Mouse (Mus musculus) intestine, embryonic 14.5 days (tissue): Measurements from ENCODE around the gene Kcnj5. TPM values are rescaled to one million over a fixed set of nuclear protein-coding genes. Genes with fewer than 3 reads are reported as not detected.

Experiments used
- ATAC-seq: fragments of 200-750 bp; cut with Nextera tagmentation; replicated peaks from 2 replicates; pipeline ENCODE4 v1.8.0; 2017; ENCODE audit warnings: low read depth, moderate number of reproducible peaks, moderate TSS enrichment, moderate library complexity; ENCODE audit not compliant: low FRiP score, low TSS enrichment
- DNase-seq: peaks from one replicate; pipeline ENCODE4 v3.0.0-alpha.2; 2018; ENCODE audit warnings: low spot score
- H3K27ac ChIP-seq: fragments of 300-500 bp; sonication (generic); 2 replicates; pipeline ENCODE4 v1.5.1; 2014; ENCODE audit warnings: low read depth, mild to moderate bottlenecking, control low read depth
- H3K27me3 ChIP-seq: fragments of 300-500 bp; sonication (generic); replicated peaks from 2 replicates; pipeline ENCODE4 v1.6.1; 2014; ENCODE audit warnings: low read length, control low read depth; ENCODE audit not compliant: control insufficient read depth, insufficient read depth
- H3K36me3 ChIP-seq: fragments of 300-500 bp; sonication (generic); 2 replicates; pipeline ENCODE4 v1.6.1; 2014; ENCODE audit warnings: low read length, control low read depth; ENCODE audit not compliant: control insufficient read depth, insufficient read depth
- H3K4me1 ChIP-seq: fragments of 300-500 bp; sonication (generic); replicated peaks from 2 replicates; pipeline ENCODE4 v1.6.1; 2014; ENCODE audit warnings: low read length, control low read depth, mixed read lengths; ENCODE audit not compliant: control insufficient read depth, insufficient read depth
- H3K4me2 ChIP-seq: fragments of 300-500 bp; sonication (generic); 2 replicates; pipeline ENCODE4 v1.6.1; 2014; ENCODE audit warnings: low read length
- H3K4me3 ChIP-seq: fragments of 300-500 bp; sonication (generic); 2 replicates; pipeline ENCODE4 v1.5.1; 2014; ENCODE audit warnings: low read depth, low read length, control low read depth, mixed read lengths
- H3K9ac ChIP-seq: fragments of 300-500 bp; sonication (generic); 2 replicates; pipeline ENCODE4 v1.6.1; 2014; ENCODE audit warnings: mild to moderate bottlenecking, low read length
- H3K9me3 ChIP-seq: fragments of 300-500 bp; sonication (generic); 2 replicates; pipeline ENCODE4 v1.6.1; 2016; ENCODE audit warnings: low read length, control low read depth; ENCODE audit not compliant: control insufficient read depth
- WGBS: fragments of 180-500 bp; shearing (Covaris S2); extraction: QIAGEN DNeasy Blood & Tissue Kit; methylation state at CpG from one replicate; pipeline ENCODE4 v1.1.7; 2014; 5-methylcytosine and 5-hydroxymethylcytosine counted together
- polyA plus RNA-seq: library from polyadenylated mRNA; unstranded; fragments of >200 nt; fragmentation: Nextera tagmentation; extraction: Ambion mirVana; gene quantifications from 2 replicates; pipeline ENCODE4 v1.2.1, GENCODE M21; 2014

Kcnj5 gene
- polyA plus RNA-seq, 1 experiment from 2014 or later = 0.07 TPM

GRCm38 (mm10) chr9:32311786-32312185 is 32.4 kb downstream of the Kcnj5 start:
- H3K4me2 ChIP-seq = peak overlapping the region; percentile 34
- H3K36me3 ChIP-seq = no peaks in the 10 kb centered on the region
- WGBS = 30% methylated on average over 14 of the region's 14 CpGs
- DNase-seq = peak; percentile 56
- no peaks in the 10 kb centered on the region for H3K9me3 ChIP-seq
- H3K27me3 ChIP-seq = no peaks in the 10 kb centered on the region
- no peak overlapping the region for H3K27ac ChIP-seq
- 0 out of 2 replicates have a peak, but pooled peaks have one; percentile 43 for ATAC-seq
- H3K9ac ChIP-seq = no peak overlapping the region
- H3K4me1 ChIP-seq = peaks cover 7% of the 10 kb centered on the region; the same call in 1 of the 2 replicates
- H3K4me3 ChIP-seq = no peak overlapping the region

- Histone ChIP-seq H3K9ac (no peak overlapping the region), H3K4me2 (no peak overlapping the region), H3K4me3 (no peak overlapping the region), H3K27me3 (no peaks in the 10 kb centered on the region), H3K9me3 (no peaks in the 10 kb centered on the region), H3K4me1 (no peaks in the 10 kb centered on the region), H3K36me3 (no peaks in the 10 kb centered on the region), H3K27ac (no peak overlapping the region)
- DNase-seq (no peak), ATAC-seq (no peak)
- WGBS = 67% methylated on average over 13 of the region's 13 CpGs
Observed at GRCm38 (mm10) chr9:32302501-32303150, 41.5 kb downstream of the Kcnj5 start.

DNA sequence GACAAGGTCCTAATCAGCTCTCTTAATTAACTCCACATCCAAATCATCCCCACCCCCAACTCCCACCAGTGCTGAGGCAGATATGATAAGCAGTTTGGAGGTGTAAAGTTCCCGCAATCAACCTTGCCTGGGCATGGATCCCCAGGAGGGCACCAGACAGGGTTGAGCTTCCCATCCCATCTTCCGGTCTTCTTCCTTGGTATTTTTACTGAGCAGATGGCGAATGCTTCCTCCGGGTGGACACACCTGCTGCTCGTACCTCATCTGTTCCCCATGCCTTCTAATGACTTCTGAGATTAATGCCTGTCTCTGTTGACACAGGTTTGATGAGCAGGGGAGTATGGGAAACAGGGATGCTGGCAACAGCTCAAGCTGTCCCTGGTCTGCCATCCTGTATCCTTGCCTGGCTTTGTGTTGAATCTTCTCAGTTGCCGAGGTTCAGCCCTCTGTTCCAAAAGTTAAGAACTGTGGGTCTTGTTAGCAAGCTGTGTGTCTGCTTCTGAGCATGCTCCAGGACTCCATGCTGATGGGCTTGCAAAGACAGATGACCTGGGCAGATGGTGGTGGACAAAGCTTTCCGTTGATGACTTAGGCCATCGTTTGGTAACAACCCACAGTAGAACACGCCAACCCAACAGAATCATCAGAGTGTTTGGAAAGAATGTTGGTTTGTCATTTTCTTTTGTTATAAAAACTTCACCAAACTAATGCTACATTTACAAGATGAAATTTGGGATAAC is 48.9 kb downstream of the Kcnj5 start:
- no peaks in the 10 kb centered on the region for H3K36me3 ChIP-seq
- no peak overlapping the region for H3K4me2 ChIP-seq
- 0 out of 2 replicates have a peak, but pooled peaks cover 5% of the 10 kb centered on the region for H3K4me1 ChIP-seq
- H3K9me3 ChIP-seq = no peaks in the 10 kb centered on the region
- no peak overlapping the region for H3K9ac ChIP-seq
- H3K4me3 ChIP-seq = no peak overlapping the region
- H3K27ac ChIP-seq = no peak overlapping the region
- no peaks in the 10 kb centered on the region for H3K27me3 ChIP-seq
- 87% methylated on average over 9 of the region's 9 CpGs for WGBS
- DNase-seq = no peak
- ATAC-seq = no peak

DNA sequence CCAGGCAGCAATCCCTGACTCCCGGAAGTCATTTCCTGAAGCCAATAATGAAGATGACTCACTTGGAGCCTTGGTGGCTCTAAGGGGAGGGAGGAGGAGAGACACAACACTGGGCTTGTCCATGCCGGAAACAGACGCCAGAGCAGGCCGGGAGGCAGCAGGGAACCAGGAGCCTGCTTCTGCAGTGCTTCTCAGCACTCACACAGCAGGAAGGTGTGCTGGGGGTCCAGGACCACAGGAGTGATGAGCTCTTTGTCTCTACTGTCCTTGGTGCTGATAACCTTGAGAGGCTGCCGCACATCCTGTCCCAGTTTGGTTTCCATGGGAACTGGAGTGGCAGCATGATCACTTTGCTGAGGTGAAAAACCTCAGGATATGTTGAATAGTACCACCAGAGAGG is 51.5 kb downstream of the Kcnj5 start:
- no peak overlapping the region for H3K4me3 ChIP-seq
- H3K27ac ChIP-seq = no peak overlapping the region
- peak; percentile 57 for ATAC-seq
- no peaks in the 10 kb centered on the region for H3K9me3 ChIP-seq
- H3K36me3 ChIP-seq = no peaks in the 10 kb centered on the region
- DNase-seq = no peak
- no peak overlapping the region for H3K4me2 ChIP-seq
- H3K27me3 ChIP-seq = no peaks in the 10 kb centered on the region
- WGBS = 16% methylated on average over 5 of the region's 5 CpGs
- 0 out of 2 replicates have a peak, but pooled peaks cover 5% of the 10 kb centered on the region for H3K4me1 ChIP-seq
- no peak overlapping the region for H3K9ac ChIP-seq

GRCm38 (mm10) chr9:32291618-32292017 is 52.5 kb downstream of the Kcnj5 start:
- Histone ChIP-seq H3K4me1 (0 out of 2 replicates have a peak, but pooled peaks cover 5% of the 10 kb centered on the region), H3K4me3 (no peak overlapping the region), H3K9me3 (no peaks in the 10 kb centered on the region), H3K9ac (no peak overlapping the region), H3K27me3 (no peaks in the 10 kb centered on the region), H3K36me3 (no peaks in the 10 kb centered on the region), H3K27ac (no peak overlapping the region), H3K4me2 (no peak overlapping the region)
- 61% methylated on average over 7 of the region's 7 CpGs for WGBS
- DNase-seq (no peak), ATAC-seq (no peak)

DNA sequence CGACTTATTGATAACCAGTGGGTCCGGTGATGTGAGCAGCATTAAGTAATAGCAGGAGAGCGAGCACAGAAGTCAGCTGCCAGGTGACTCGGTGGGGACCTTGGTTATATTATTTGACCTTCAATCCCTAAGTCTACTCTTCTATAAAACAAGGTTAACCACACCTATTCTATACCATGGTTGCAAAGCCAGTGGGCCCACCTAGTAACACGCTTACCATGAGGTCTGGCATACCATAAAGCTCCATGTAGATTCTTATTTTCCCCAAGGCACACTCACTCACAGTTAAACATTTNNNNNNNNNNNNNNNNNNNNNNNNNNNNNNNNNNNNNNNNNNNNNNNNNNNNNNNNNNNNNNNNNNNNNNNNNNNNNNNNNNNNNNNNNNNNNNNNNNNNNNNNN is 60.6 kb downstream of the Kcnj5 start:
- Histone ChIP-seq H3K9ac (no peak overlapping the region), H3K9me3 (no peaks in the 10 kb centered on the region), H3K36me3 (no peaks in the 10 kb centered on the region), H3K27me3 (no peaks in the 10 kb centered on the region), H3K27ac (no peak overlapping the region), H3K4me2 (no peak overlapping the region), H3K4me1 (no peaks in the 10 kb centered on the region), H3K4me3 (no peak overlapping the region)
- WGBS = 70% methylated on average over 5 of the region's 5 CpGs
- no peak for DNase-seq
- no peak for ATAC-seq

- Histone ChIP-seq H3K4me2 (no peak overlapping the region), H3K4me1 (no peaks in the 10 kb centered on the region), H3K9me3 (no peaks in the 10 kb centered on the region), H3K4me3 (no peak overlapping the region), H3K27ac (no peak overlapping the region), H3K36me3 (no peaks in the 10 kb centered on the region), H3K9ac (no peak overlapping the region), H3K27me3 (no peaks in the 10 kb centered on the region)
- ATAC-seq (no peak), DNase-seq (no peak)
- 80% methylated on average over 5 of the region's 5 CpGs for WGBS
Observed at GRCm38 (mm10) chr9:32280456-32280855, 63.7 kb downstream of the Kcnj5 start.

GRCm38 (mm10) chr9:32279789-32280188 is 64.4 kb downstream of the Kcnj5 start:
- ATAC-seq = no peak
- no peaks in the 10 kb centered on the region for H3K36me3 ChIP-seq

More at GRCm38 (mm10) chr9:32279789-32280188, 64.4 kb downstream of the Kcnj5 start:
- Histone ChIP-seq H3K27me3 (no peaks in the 10 kb centered on the region), H3K27ac (no peak overlapping the region), H3K9me3 (no peaks in the 10 kb centered on the region), H3K4me3 (no peak overlapping the region), H3K4me1 (no peaks in the 10 kb centered on the region), H3K4me2 (no peak overlapping the region), H3K9ac (no peak overlapping the region)
- no peak for DNase-seq
- WGBS = 50% methylated on average over 3 of the region's 3 CpGs
